Mouse (Mus musculus): ENCODE measurements around the gene Tmco4.

GRCm38 (mm10) chr4:138939481-138939880, 33.2 kb upstream of the Tmco4 start:
- no peak for TF ChIP-seq CTCF (IDR thresholded peaks at IDR 0.05)
- no peak for TF ChIP-seq POLR2A (IDR thresholded peaks at IDR 0.05; ENCODE audit: insufficient read depth, low read depth, low read length)
- TF ChIP-seq EP300 (IDR thresholded peaks at IDR 0.05; ENCODE audit: insufficient read depth, low read depth, low read length), result no peak
